Mouse (Mus musculus): ENCODE results near the gene Olfr198.
"Not testable (repeated sequence)": the region's sequence is repeated elsewhere in the genome, so short reads cannot be mapped to it uniquely, and the experiment has no call there.

Olfr198 gene

DNA sequence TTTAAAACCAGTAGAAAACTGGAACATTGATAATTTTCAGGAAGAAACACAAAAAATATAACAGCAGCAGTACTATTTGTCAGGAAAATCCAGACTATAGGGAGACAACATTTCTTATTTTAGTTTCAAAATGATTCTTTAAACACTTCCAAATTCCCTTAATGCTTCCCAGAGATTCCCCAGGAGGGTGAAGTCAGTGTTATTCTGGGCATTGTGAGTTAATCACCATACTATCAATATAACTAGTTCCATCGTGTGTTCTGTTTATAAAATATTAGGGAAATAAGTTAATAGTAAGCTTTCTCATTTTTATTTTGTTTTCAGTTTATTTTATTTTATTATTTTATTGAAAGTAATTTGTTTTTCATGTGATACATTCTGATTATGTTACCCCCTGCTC lies at the start of gene Olfr198:
TSS of gene Olfr198 (minus strand) at position 101 of the 400 bp plus-strand sequence.
- in situ Hi-C loops (cut with MboI): not testable (repeated sequence)

DNA sequence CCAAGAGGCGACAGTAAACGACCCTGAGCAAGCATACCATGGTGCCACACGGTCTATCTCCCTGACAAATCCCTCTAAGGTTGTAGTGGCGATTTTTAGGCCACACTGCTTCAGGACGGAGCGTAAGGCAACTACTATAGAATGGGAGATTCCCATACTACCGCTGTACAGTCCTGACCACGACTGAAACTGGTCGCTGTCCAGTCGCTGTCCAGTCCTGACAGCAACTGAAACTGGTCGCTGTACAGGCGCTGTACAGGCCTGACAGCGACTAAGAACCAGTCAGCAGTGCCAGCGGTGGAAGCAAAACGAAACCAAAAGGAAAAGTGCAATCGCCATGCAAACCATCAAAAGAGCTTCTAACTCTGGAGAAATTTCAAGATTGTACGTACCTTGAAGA lies 46.4 kb upstream of the Olfr198 start:
- in situ Hi-C loops (cut with MboI): no loop called here

DNA sequence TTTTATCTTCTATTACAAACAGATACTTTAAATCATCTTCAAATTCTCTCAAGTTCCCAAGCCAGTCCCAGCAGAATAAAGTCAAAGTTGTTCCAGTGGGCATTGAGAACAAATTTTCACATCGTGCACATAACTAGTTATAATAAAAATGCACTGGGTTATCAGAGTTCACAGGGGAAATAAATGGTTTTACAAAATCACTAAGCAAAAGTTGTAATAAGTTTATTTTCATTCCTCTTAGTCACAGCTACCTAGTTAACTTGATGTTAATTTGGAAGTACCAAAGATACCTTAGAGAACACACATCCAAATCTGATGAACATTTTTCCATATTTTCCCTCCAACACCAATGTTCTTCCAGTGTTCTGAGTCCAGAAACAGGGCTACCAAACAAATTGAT lies 16.3 kb upstream of the Olfr198 start, which contains the start of gene Olfr199:
TSS of gene Olfr199 (minus strand) at position 101 of the 400 bp plus-strand sequence.
- in situ Hi-C loops (cut with MboI): not testable (repeated sequence)

DNA sequence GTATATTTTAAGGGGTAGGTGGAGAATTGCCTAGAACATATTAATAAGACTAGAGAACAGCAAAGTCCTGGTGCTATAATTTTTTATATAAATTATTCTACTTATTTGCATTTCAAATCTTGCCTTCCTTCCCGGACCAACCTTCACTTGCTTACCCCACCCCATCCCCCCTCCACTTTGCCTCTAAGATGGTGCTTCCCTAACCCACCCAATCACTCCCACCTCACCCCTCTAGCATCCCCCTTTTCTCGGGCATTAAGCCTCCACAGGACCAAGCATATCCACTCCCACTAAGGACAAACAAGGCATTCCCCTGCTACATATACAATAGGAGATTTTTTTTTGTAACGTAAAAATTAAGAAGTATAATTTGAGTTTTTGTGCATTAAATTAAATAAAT lies 14.5 kb upstream of the Olfr198 start:
- in situ Hi-C loops (cut with MboI): not testable (repeated sequence)

DNA sequence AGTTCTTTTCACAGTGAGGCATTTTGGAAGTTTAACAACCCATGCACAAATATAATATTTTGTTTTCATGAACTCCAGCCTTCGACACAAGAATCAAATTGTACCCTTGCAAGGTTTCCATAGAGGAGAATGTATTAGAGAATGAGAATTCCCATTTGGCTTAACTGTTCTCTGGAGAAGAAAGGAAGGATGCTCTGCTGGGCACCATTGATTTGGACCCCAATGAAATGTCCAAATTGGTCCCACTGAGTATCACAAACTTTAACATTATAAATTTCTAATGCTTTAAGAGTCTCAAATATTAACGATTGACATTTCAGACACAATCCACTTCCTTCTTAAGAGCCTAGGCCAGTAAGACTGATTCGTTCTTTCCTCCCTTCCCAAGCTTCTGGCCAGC lies 33.0 kb downstream of the Olfr198 start, which contains the start of gene Olfr196:
TSS of gene Olfr196 (minus strand) at position 101 of the 400 bp plus-strand sequence.
- in situ Hi-C loops (cut with MboI): no loop called here

DNA sequence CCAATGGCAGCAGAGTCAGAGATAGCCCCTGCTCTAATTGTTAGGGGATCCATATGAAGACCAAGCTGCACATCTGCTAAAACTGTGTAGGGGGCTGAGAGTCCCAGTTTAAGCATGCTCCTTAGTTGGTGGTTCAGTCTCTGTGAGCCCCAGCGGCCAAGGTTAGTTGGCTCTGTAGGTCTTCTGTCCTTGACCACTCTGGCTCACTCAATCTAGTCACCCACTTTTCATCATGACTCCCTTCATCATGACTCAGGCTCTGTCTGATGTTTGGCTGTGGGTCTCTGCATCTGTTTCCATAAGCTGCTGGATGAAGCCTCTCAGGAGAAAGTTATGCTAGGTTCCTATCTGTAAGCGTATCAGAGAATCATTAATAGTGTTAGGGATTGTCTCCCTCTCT lies 51.3 kb downstream of the Olfr198 start:
- in situ Hi-C loops (cut with MboI): no loop called here
